Mouse (Mus musculus) brown adipose tissue, adult 24 weeks (tissue): ENCODE results near the gene Ccl17. TPM values are rescaled to one million over a fixed set of nuclear protein-coding genes. Genes with fewer than 3 reads are reported as not detected.
"Not testable (repeated sequence)": the region's sequence is repeated elsewhere in the genome, so short reads cannot be mapped to it uniquely, and the experiment has no call there.

Experiments used
- H3K27ac ChIP-seq: fragments of 200-500 bp; replicated peaks from 2 replicates; pipeline ENCODE4 v1.5.1; 2012; ENCODE audit warnings: low read depth, mild to moderate bottlenecking, low read length
- H3K4me1 ChIP-seq: fragments of 200-500 bp; 2 replicates; pipeline ENCODE4 v1.6.1; 2012; ENCODE audit warnings: low read length, mixed read lengths; ENCODE audit not compliant: control insufficient read depth, insufficient read depth, insufficient read length
- H3K4me3 ChIP-seq: fragments of 200-500 bp; 2 replicates; pipeline ENCODE4 v1.5.1; 2012; ENCODE audit warnings: low read depth, mild to moderate bottlenecking, low read length, moderate library complexity; ENCODE audit not compliant: insufficient read depth
- polyA plus RNA-seq: library from polyadenylated mRNA; stranded (reverse); fragments of >200 nt; gene quantifications from 2 replicates; pipeline ENCODE4 v1.2.4, GENCODE M21; 2012; ENCODE audit not compliant: missing spikeins, insufficient read depth, insufficient read length

Ccl17 gene
- polyA plus RNA-seq, 1 experiment, result not detected

- H3K4me3 ChIP-seq, result no peak overlapping the region
- peaks cover 3% of the 10 kb centered on the region for H3K4me1 ChIP-seq
- H3K27ac ChIP-seq, result no peak overlapping the region
Observed at GRCm38 (mm10) chr8:94805811-94806210, 4.4 kb upstream of the Ccl17 start.

GRCm38 (mm10) chr8:94807506-94807905 lies 2.7 kb upstream of the Ccl17 start:
- H3K4me3 ChIP-seq, result no peak overlapping the region
- H3K27ac ChIP-seq, result no peak overlapping the region
- no peaks in the 10 kb centered on the region for H3K4me1 ChIP-seq

GRCm38 (mm10) chr8:94808372-94808771 lies 1.9 kb upstream of the Ccl17 start:
- Histone ChIP-seq H3K27ac (no peak overlapping the region), H3K4me3 (no peak overlapping the region), H3K4me1 (no peaks in the 10 kb centered on the region)

- no peaks in the 10 kb centered on the region for H3K4me1 ChIP-seq
- no peak overlapping the region for H3K27ac ChIP-seq
- H3K4me3 ChIP-seq, result no peak overlapping the region
Observed at GRCm38 (mm10) chr8:94810855-94811254, 602 bp downstream of the Ccl17 start.

GRCm38 (mm10) chr8:94811654-94812053 lies 1.4 kb downstream of the Ccl17 start:
- Histone ChIP-seq H3K27ac (no peak overlapping the region), H3K4me1 (no peaks in the 10 kb centered on the region), H3K4me3 (no peak overlapping the region)

- H3K4me3 ChIP-seq, result no peak overlapping the region
- no peak overlapping the region for H3K27ac ChIP-seq
- H3K4me1 ChIP-seq, result no peaks in the 10 kb centered on the region
Observed at GRCm38 (mm10) chr8:94812645-94813098, 2.4 kb downstream of the Ccl17 start.

GRCm38 (mm10) chr8:94814556-94814955 lies 4.3 kb downstream of the Ccl17 start:
- H3K4me1 ChIP-seq, result no peaks in the 10 kb centered on the region
- no peak overlapping the region for H3K4me3 ChIP-seq
- no peak overlapping the region for H3K27ac ChIP-seq

- H3K4me1 ChIP-seq, result no peaks in the 10 kb centered on the region
- H3K4me3 ChIP-seq, result no peak overlapping the region
- no peak overlapping the region for H3K27ac ChIP-seq
Observed at GRCm38 (mm10) chr8:94817933-94818332, 7.7 kb downstream of the Ccl17 start.

GRCm38 (mm10) chr8:94819671-94820179 lies 9.5 kb downstream of the Ccl17 start:
- Histone ChIP-seq H3K4me3 (no peak overlapping the region), H3K4me1 (no peaks in the 10 kb centered on the region), H3K27ac (no peak overlapping the region)

GRCm38 (mm10) chr8:94820553-94820952 lies 10.3 kb downstream of the Ccl17 start:
- no peaks in the 10 kb centered on the region for H3K4me1 ChIP-seq
- no peak overlapping the region for H3K4me3 ChIP-seq
- no peak overlapping the region for H3K27ac ChIP-seq

- no peak overlapping the region for H3K4me3 ChIP-seq
- H3K4me1 ChIP-seq, result no peaks in the 10 kb centered on the region
- no peak overlapping the region for H3K27ac ChIP-seq
Observed at GRCm38 (mm10) chr8:94821381-94821780, 11.1 kb downstream of the Ccl17 start.

- no peak overlapping the region for H3K27ac ChIP-seq
- no peak overlapping the region for H3K4me3 ChIP-seq
- H3K4me1 ChIP-seq, result no peaks in the 10 kb centered on the region
Observed at GRCm38 (mm10) chr8:94822637-94823560, 12.6 kb downstream of the Ccl17 start.

GRCm38 (mm10) chr8:94825170-94825569 lies 14.9 kb downstream of the Ccl17 start:
- Histone ChIP-seq H3K4me1 (no peaks in the 10 kb centered on the region), H3K27ac (no peak overlapping the region), H3K4me3 (no peak overlapping the region)

GRCm38 (mm10) chr8:94826210-94826609 lies 16.0 kb downstream of the Ccl17 start:
- Histone ChIP-seq H3K27ac (no peak overlapping the region), H3K4me1 (no peaks in the 10 kb centered on the region), H3K4me3 (no peak overlapping the region)

GRCm38 (mm10) chr8:94828284-94828683 lies 18.0 kb downstream of the Ccl17 start:
- Histone ChIP-seq H3K27ac (no peak overlapping the region), H3K4me3 (no peak overlapping the region), H3K4me1 (no peaks in the 10 kb centered on the region)

- not testable (repeated sequence) for H3K4me1 ChIP-seq, H3K4me3 ChIP-seq
- 0 out of 2 replicates have a peak overlapping the region, but pooled peaks have one; percentile 42 for H3K27ac ChIP-seq
Observed at GRCm38 (mm10) chr8:94833901-94834405, 23.7 kb downstream of the Ccl17 start.
